Mouse (Mus musculus): Measurements from ENCODE around the gene Fam170b.

GRCm38 (mm10) chr14:32800048-32800447, 33.7 kb upstream of the Fam170b start:
- TF ChIP-seq CTCF (IDR thresholded peaks at IDR 0.05; ENCODE audit: low read depth) = no peak
- TF ChIP-seq EP300 (IDR thresholded peaks at IDR 0.05; ENCODE audit: low read depth) = no peak

Measured in liver, embryonic 14.5 days (tissue).